Mouse (Mus musculus): ENCODE results near the gene Serpina3b.
"Not testable (repeated sequence)": the region's sequence is repeated elsewhere in the genome, so short reads cannot be mapped to it uniquely, and the experiment has no call there.

Serpina3b gene

GRCm38 (mm10) chr12:104127696-104128095, at the start of gene Serpina3b:
Gene Serpina3b (plus strand): TSS chr12:104127996.
- no peak for DNase-seq (ENCODE audit: low read depth, low spot score)

- no peak for DNase-seq (ENCODE audit: low read depth, low spot score)
Observed at GRCm38 (mm10) chr12:104090119-104090518, 37.7 kb upstream of the Serpina3b start.

- no peak for DNase-seq (ENCODE audit: low read depth, low spot score)
Observed at GRCm38 (mm10) chr12:104091303-104091702, 36.5 kb upstream of the Serpina3b start.

- DNase-seq (ENCODE audit: low read depth, low spot score) = no peak
Observed at GRCm38 (mm10) chr12:104100768-104101167, 27.0 kb upstream of the Serpina3b start, which contains the start of gene Serpina5. Gene Serpina5 (plus strand): TSS chr12:104101113.

GRCm38 (mm10) chr12:104105847-104106246, 21.9 kb upstream of the Serpina3b start:
- no peak for DNase-seq (ENCODE audit: low read depth, low spot score)

- no peak for DNase-seq (ENCODE audit: low read depth, low spot score)
Observed at GRCm38 (mm10) chr12:104106919-104107318, 20.9 kb upstream of the Serpina3b start.

- DNase-seq (ENCODE audit: low read depth, low spot score) = no peak
Observed at GRCm38 (mm10) chr12:104108507-104108906, 19.3 kb upstream of the Serpina3b start.

- DNase-seq (ENCODE audit: low read depth, low spot score) = not testable (repeated sequence)
Observed at GRCm38 (mm10) chr12:104112333-104112732, 15.5 kb upstream of the Serpina3b start, which contains the start of gene Serpina3a. Gene Serpina3a (plus strand): TSS chr12:104112724.

GRCm38 (mm10) chr12:104114921-104115579, 12.7 kb upstream of the Serpina3b start:
- DNase-seq (ENCODE audit: low read depth, low spot score) = no peak

GRCm38 (mm10) chr12:104123097-104123496, 4.7 kb upstream of the Serpina3b start:
- DNase-seq (ENCODE audit: low read depth, low spot score) = no peak

- DNase-seq (ENCODE audit: low read depth, low spot score) = no peak
Observed at GRCm38 (mm10) chr12:104123996-104124395, 3.8 kb upstream of the Serpina3b start.

- DNase-seq (ENCODE audit: low read depth, low spot score) = no peak
Observed at GRCm38 (mm10) chr12:104125021-104125560, 2.7 kb upstream of the Serpina3b start.

GRCm38 (mm10) chr12:104131041-104131440, 3.2 kb downstream of the Serpina3b start:
- DNase-seq (ENCODE audit: low read depth, low spot score) = no peak

GRCm38 (mm10) chr12:104138216-104138615, 10.4 kb downstream of the Serpina3b start:
- no peak for DNase-seq (ENCODE audit: low read depth, low spot score)

GRCm38 (mm10) chr12:104140543-104141103, 12.8 kb downstream of the Serpina3b start:
- no peak for DNase-seq (ENCODE audit: low read depth, low spot score)

GRCm38 (mm10) chr12:104141506-104141905, 13.7 kb downstream of the Serpina3b start:
- no peak for DNase-seq (ENCODE audit: low read depth, low spot score)

GRCm38 (mm10) chr12:104142427-104142826, 14.6 kb downstream of the Serpina3b start:
- no peak for DNase-seq (ENCODE audit: low read depth, low spot score)

- DNase-seq (ENCODE audit: low read depth, low spot score) = no peak
Observed at GRCm38 (mm10) chr12:104143286-104143685, 15.5 kb downstream of the Serpina3b start.

- DNase-seq (ENCODE audit: low read depth, low spot score) = no peak
Observed at GRCm38 (mm10) chr12:104145571-104145970, 17.8 kb downstream of the Serpina3b start.

GRCm38 (mm10) chr12:104151989-104152388, 24.2 kb downstream of the Serpina3b start:
- no peak for DNase-seq (ENCODE audit: low read depth, low spot score)

- no peak for DNase-seq (ENCODE audit: low read depth, low spot score)
Observed at GRCm38 (mm10) chr12:104153041-104153645, 25.3 kb downstream of the Serpina3b start.

- no peak for DNase-seq (ENCODE audit: low read depth, low spot score)
Observed at GRCm38 (mm10) chr12:104153656-104154055, 25.9 kb downstream of the Serpina3b start, which contains the start of gene Serpina3c. Gene Serpina3c (minus strand): TSS chr12:104153870.
